Mouse (Mus musculus) megakaryocyte, embryonic 14.5 days (primary cell): ENCODE measurements around the gene Tmprss13.

Experiments used
- FLI1 ChIP-seq: IDR thresholded peaks from 2 replicates; pipeline ENCODE4 v1.6.1; 2012; ENCODE audit warnings: low read length, inconsistent platforms, mixed read lengths
- GATA1 ChIP-seq: IDR thresholded peaks from 3 replicates; pipeline ENCODE4 v1.6.1; 2012; ENCODE audit warnings: mixed read lengths, low read length, inconsistent platforms, borderline replicate concordance

GRCm38 (mm10) chr9:45391299-45391698 is 72.4 kb downstream of the Tmprss13 start:
- no peak for TF ChIP-seq GATA1
- TF ChIP-seq FLI1: no peak
